Mouse (Mus musculus): Measurements from ENCODE around the gene Zbtb4.
A peak's percentile ranks its signal among the peaks of the same experiment; 100 is the strongest.

The Zbtb4 gene

DNA sequence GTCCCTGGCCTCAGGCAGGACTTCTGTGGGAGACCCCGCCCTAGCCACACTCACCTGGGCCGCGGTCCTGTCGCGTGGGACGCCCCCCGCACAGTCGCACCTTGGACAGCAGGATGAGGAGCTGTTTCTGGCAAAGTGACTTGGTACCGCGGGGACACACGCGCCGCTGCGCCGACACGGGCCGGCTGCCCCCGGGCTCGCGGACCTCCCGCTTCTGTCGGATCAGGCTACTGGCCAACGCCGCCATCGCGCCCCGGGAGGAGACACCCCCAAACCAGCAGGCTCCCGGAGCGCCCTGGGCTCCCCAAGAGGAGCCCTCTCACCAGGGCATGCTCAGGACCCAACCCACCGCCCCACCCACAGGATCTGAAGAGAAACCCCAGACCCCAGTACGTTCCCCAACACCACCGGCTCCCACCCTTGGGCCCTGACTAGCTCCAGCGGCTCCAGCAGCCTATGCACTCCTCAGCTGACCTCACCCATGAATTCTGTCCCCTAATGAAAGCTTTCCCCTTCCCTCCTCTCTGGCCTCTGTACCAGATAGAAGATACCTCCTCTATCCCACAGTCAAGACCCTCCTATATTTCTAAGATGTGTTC lies 35.8 kb downstream of the Zbtb4 start, which contains the start of gene Fgf11:
Gene Fgf11, minus strand, starts transcription at position 479 of the 599 bp plus-strand sequence.
- H3K36me3 ChIP-seq (ENCODE audit: control insufficient read depth, insufficient read depth, low read length, poor library complexity, severe bottlenecking), result no peaks in the 10 kb centered on the region
- H3K27me3 ChIP-seq (ENCODE audit: control insufficient read depth, insufficient read depth, low read length, poor library complexity, severe bottlenecking), result no peaks in the 10 kb centered on the region
- peak; percentile 23 for DNase-seq (ENCODE audit: low read depth, low spot score)

DNA sequence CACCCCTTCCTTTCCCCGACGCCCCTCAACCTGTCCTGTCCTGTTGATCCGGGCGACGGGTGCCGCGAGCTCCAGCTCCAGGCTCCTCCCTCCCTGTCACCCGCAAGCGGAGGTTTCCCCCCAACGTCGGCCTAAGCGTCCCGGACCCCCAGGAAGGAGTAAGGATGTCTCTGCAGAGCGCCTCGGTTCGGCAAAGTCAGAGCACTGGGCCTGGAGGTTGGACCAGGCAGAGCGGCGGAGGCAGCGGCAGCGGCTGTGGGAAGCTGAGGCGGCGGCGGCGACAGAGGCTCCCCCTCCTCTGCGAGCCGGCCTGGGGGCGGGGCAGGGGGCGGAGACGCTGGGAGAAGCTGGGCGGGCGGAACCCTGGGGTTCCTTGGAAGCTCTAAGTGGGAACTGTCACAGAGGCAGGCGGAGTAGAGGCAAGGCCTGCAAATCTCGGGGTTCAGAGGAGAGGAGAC lies 37.0 kb downstream of the Zbtb4 start:
- peak; percentile 43 for DNase-seq (ENCODE audit: low read depth, low spot score)
- no peaks in the 10 kb centered on the region for H3K27me3 ChIP-seq (ENCODE audit: control insufficient read depth, insufficient read depth, low read length, poor library complexity, severe bottlenecking)
- H3K36me3 ChIP-seq (ENCODE audit: control insufficient read depth, insufficient read depth, low read length, poor library complexity, severe bottlenecking), result no peaks in the 10 kb centered on the region

DNA sequence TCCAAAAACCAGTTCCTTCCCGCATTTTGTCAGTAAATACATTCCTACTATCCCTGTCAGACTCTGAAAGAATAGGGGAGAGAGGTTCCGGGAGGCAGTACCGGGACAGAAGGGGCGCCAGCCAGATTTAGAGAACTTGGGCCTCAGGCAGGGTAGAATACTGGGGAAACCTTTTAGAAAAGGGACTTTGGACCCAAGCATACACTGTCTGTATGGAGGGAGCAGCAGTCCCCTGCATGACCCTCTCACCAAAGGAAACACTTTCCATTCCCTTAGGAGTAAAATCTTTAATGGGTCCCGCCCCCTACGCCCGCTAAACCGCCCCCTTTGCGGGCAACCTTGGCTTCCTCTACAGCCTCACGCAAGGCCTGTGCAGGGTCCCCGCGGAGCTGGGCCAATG lies 37.6 kb downstream of the Zbtb4 start:
- no peaks in the 10 kb centered on the region for H3K36me3 ChIP-seq (ENCODE audit: control insufficient read depth, insufficient read depth, low read length, poor library complexity, severe bottlenecking)
- DNase-seq (ENCODE audit: low read depth, low spot score), result no peak
- no peaks in the 10 kb centered on the region for H3K27me3 ChIP-seq (ENCODE audit: control insufficient read depth, insufficient read depth, low read length, poor library complexity, severe bottlenecking)

DNA sequence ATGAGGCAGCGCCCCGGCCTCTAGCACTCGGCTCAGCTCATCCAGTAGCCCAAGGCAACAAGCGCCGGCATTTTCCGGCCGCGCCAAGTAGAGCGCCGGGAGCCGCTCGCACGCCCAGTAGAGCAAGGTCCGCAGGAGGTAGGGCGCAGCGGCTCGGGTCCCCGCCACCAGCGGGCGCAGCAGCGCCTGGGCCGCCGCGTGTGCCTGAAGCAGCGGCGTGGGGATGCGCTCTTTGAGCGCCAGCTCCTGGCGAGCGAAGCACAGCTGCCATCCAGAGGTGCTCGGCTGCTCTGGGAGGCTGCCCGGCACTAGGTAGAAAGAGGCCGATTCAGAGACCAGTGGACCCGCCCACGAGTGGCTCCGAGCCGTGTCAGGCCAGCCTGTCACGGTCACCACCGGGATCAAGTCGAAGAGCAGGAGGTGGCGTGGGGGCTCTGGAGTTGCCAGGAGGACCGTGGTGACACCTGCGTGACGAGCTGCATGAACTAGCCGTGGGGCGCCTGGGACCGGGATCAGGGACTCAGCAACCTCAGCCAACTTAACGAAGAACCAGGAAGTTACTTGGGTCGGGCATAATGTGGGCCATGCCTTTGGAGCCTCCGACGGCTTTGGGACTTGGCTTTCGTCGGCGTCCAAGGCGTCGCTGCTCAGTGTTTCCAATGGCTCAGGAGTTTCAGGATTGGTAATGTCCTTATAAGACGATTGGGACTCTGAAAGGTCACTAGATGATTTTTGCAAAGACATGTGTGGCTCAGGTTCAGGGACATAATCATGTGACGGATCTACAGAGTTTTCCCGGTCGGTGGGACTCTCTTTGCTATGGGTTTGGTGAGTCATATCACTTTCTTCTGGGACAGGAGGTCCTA lies 38.3 kb downstream of the Zbtb4 start:
- DNase-seq (ENCODE audit: low read depth, low spot score), result peak; percentile 83
- no peaks in the 10 kb centered on the region for H3K27me3 ChIP-seq (ENCODE audit: control insufficient read depth, insufficient read depth, low read length, poor library complexity, severe bottlenecking)
- H3K36me3 ChIP-seq (ENCODE audit: control insufficient read depth, insufficient read depth, low read length, poor library complexity, severe bottlenecking), result no peaks in the 10 kb centered on the region

DNA sequence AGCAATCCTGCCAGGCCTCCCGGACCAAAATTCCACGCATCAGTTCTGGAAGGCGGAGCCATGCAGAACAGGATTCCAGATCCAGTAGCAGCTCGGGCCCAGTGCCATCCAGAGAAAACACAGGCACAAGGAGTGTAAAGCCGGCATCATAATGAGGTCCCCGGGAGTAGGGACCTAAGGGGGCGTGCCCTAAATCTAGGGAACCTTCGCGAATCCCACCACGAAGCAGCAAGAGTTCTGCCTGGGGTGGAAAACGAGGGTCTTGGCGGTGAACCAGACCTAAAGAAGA lies 38.9 kb downstream of the Zbtb4 start:
- DNase-seq (ENCODE audit: low read depth, low spot score), result no peak
- no peaks in the 10 kb centered on the region for H3K27me3 ChIP-seq (ENCODE audit: control insufficient read depth, insufficient read depth, low read length, poor library complexity, severe bottlenecking)
- no peaks in the 10 kb centered on the region for H3K36me3 ChIP-seq (ENCODE audit: control insufficient read depth, insufficient read depth, low read length, poor library complexity, severe bottlenecking)

DNA sequence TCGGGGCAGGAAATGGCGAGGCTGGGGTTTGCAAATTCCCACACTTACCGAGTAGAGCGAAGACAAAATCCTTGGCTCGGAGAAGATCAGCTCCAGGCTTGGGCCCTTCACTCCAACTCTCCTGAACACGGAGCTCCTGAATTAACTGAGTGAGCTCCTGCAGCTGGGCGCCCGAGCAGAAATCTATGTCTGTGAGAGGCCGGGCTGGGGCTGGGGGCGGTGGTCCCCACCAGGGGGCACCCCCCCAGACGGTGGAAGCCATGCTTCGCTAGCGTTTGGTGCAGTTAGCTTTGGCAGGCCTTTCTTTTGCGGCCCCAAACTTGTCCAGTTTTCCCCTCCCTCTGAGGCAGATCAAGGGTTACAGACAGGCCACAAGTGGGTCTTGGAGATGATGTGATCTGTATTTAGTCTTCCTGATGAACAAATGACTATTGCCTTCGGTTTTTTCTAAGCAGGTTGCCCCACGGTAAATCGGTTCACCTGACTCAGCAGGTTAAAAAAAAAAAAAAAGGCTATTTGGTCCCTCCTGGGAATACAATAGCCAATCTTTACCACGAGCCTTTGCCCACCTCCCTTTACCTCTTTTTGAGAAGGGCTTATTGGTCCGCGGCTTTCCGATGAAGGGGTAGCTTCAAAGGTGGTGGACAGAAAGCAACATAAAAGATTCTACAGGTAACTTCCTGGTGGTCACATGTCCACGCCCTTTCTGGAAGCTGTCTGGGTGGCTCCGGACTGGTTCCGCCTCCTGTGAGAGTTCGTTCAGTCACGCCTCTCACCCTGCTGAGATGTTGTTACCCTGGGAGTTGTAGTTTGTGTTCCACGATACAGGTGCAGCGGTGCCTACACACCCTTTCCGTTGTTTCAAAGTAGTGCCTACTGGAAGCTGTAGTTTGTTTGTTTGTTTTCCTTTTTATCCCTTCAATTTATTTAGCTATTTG lies 39.5 kb downstream of the Zbtb4 start, which contains the start of gene Tmem102:
Gene Tmem102, minus strand, starts transcription at position 653 of the 938 bp plus-strand sequence.
- peak; percentile 19 for DNase-seq (ENCODE audit: low read depth, low spot score)
- no peaks in the 10 kb centered on the region for H3K27me3 ChIP-seq (ENCODE audit: control insufficient read depth, insufficient read depth, low read length, poor library complexity, severe bottlenecking)

DNA sequence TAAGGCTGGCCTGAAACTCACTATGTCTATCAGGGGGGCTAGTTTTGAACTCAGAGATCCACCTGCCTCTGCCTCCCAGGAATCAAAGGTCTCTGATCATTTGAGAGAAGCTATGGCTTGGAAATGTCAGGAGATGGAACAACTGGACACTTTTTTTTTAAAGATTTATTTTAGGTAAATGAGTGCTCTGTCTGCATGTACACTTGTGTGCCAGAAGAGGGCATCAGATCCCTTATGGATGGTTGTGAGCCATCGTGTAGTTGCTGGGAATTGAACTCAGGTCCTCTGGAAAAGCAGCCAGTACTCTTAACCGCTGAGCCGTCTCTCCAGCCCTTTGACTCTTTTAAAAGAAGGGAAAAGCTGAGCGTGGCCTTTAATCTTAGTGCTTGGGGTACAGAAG lies 40.7 kb downstream of the Zbtb4 start:
- H3K36me3 ChIP-seq (ENCODE audit: control insufficient read depth, insufficient read depth, low read length, poor library complexity, severe bottlenecking), result no peaks in the 10 kb centered on the region
- no peak for DNase-seq (ENCODE audit: low read depth, low spot score)
- H3K27me3 ChIP-seq (ENCODE audit: control insufficient read depth, insufficient read depth, low read length, poor library complexity, severe bottlenecking), result no peaks in the 10 kb centered on the region

More for the DNA sequence above, 39.5 kb downstream of the Zbtb4 start, which contains the start of gene Tmem102:
- no peaks in the 10 kb centered on the region for H3K36me3 ChIP-seq (ENCODE audit: control insufficient read depth, insufficient read depth, low read length, poor library complexity, severe bottlenecking)

DNA sequence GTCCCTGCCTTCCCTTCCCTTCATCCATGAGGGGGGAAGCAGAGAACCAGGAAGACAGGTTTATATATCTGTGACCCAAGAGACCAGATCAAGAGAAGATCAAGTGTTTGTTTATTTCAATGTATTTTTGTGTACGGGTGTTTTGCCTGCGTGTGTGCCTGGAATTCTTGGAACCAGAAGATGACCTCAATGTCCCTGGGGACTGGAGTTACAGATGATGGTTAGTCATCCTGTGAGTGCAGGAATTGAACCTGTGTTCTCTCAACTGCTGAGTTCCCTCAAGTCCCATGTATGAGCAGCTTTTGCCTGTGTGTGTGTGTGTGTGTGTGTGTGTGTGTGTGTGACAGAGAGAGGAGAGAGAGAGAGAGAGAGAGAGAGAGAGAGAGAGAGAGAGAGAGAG lies 41.9 kb downstream of the Zbtb4 start:
- H3K36me3 ChIP-seq (ENCODE audit: control insufficient read depth, insufficient read depth, low read length, poor library complexity, severe bottlenecking), result no peaks in the 10 kb centered on the region
- DNase-seq (ENCODE audit: low read depth, low spot score), result no peak
- H3K27me3 ChIP-seq (ENCODE audit: control insufficient read depth, insufficient read depth, low read length, poor library complexity, severe bottlenecking), result no peaks in the 10 kb centered on the region

DNA sequence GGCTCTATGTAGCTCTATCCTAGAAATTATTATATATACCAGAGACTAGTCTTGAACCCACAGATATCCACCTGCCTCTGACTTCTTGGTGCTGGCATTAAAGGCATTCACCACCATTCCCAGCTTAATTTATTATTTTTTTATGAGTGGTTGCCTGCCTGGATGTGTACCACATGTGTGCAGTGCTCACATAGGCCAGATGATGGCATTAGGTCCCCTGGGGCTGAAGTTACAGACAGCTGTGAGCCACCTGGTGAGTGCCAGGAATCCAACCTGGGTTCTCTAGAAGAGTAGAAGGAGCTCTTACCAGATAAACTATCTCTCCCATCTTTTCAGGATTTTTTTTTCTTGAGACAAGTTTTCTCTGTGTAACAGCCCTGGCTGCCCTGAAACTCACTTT lies 44.6 kb downstream of the Zbtb4 start:
- H3K36me3 ChIP-seq (ENCODE audit: control insufficient read depth, insufficient read depth, low read length, poor library complexity, severe bottlenecking), result no peaks in the 10 kb centered on the region
- DNase-seq (ENCODE audit: low read depth, low spot score), result no peak
- H3K27me3 ChIP-seq (ENCODE audit: control insufficient read depth, insufficient read depth, low read length, poor library complexity, severe bottlenecking), result no peaks in the 10 kb centered on the region

DNA sequence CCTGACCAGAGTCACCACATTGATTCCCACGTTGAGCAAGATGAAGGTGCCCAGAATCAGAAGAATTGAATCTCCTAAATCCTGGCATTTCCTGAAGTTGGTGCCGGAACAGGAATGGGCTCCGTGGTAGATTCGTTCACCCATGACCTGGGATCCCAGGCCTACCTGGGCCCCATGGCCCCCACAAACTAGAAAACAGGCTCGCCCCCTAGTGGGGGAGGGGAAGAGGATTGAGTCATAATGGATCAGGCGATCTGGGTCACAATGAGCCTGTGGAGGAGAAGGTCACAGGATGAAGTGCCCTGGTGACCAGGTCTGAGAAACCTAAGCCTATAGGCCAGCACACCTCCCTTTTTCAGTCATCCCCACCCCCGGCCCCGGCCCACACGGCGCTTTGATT lies 49.4 kb downstream of the Zbtb4 start, which contains the start of gene Gm39566:
Gene Gm39566, minus strand, starts transcription at position 144 of the 400 bp plus-strand sequence.
- H3K27me3 ChIP-seq (ENCODE audit: control insufficient read depth, insufficient read depth, low read length, poor library complexity, severe bottlenecking), result no peaks in the 10 kb centered on the region
- H3K36me3 ChIP-seq (ENCODE audit: control insufficient read depth, insufficient read depth, low read length, poor library complexity, severe bottlenecking), result no peaks in the 10 kb centered on the region
- no peak for DNase-seq (ENCODE audit: low read depth, low spot score)

DNA sequence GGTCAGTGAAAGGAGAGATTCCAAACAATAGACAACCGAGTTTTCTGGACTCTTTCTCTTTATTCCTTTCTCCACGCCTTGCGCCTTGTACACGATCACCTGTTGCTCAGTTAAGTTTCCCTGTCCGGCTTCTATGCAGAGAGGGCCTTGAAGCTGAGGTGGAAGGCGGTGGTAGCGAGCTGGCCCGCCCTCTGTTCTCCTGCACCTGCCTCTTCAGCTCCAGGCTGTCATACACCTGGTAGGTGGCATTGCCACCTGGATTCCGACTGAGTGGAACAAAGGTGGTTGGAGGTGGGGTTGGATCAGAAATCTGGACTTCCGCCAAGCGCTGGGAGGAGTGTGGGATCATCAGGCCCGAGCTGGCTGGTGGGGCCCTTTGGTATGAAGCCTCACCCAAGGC lies 50.8 kb downstream of the Zbtb4 start:
- Histone ChIP-seq H3K27me3 (ENCODE audit: control insufficient read depth, insufficient read depth, low read length, poor library complexity, severe bottlenecking) (no peaks in the 10 kb centered on the region), H3K36me3 (ENCODE audit: control insufficient read depth, insufficient read depth, low read length, poor library complexity, severe bottlenecking) (no peaks in the 10 kb centered on the region)
- DNase-seq (ENCODE audit: low read depth, low spot score), result no peak

DNA sequence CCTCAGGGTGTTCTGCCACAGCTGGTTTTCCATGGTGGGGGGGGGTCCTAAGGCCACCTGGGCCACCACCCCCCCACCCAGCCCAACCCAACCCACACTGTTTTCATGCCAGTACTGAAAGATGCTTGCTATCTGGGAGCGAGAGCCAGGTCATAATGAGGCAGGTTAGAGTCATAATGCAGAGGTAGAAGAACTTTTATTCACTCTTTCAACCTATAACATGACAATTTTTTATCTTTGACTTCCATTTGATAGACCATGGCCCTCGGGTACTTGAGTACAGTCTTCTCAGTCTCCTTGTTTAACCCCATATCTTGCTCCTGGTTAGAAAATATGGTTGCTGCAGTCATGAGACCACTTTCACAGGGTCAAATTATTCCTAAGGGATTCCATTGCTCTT lies 52.7 kb downstream of the Zbtb4 start, which contains the start of gene Spem2:
Gene Spem2, minus strand, starts transcription at position 101 of the 400 bp plus-strand sequence.
- Histone ChIP-seq H3K27me3 (ENCODE audit: control insufficient read depth, insufficient read depth, low read length, poor library complexity, severe bottlenecking) (no peaks in the 10 kb centered on the region), H3K36me3 (ENCODE audit: control insufficient read depth, insufficient read depth, low read length, poor library complexity, severe bottlenecking) (no peaks in the 10 kb centered on the region)
- DNase-seq (ENCODE audit: low read depth, low spot score), result no peak

DNA sequence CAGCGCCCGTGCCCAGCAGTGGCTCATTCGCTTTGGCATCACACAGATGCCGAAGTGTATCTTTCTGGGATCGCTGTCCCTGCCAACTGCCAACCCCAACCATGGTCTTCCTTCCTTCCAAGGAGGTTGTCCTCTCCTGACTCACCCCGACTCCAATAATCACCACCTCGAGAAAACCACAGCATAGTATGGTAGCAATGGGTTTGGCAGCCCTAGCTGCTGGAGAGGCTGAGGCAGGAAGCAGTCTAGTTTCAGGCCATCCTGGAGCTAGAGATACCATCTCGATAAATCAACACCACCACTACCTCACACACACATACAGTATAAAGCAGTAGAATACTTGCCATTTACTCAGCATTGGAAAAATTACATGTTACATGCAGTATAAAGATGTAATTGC lies 53.2 kb downstream of the Zbtb4 start:
- Histone ChIP-seq H3K27me3 (ENCODE audit: control insufficient read depth, insufficient read depth, low read length, poor library complexity, severe bottlenecking) (no peaks in the 10 kb centered on the region), H3K36me3 (ENCODE audit: control insufficient read depth, insufficient read depth, low read length, poor library complexity, severe bottlenecking) (no peaks in the 10 kb centered on the region)
- DNase-seq (ENCODE audit: low read depth, low spot score), result no peak

DNA sequence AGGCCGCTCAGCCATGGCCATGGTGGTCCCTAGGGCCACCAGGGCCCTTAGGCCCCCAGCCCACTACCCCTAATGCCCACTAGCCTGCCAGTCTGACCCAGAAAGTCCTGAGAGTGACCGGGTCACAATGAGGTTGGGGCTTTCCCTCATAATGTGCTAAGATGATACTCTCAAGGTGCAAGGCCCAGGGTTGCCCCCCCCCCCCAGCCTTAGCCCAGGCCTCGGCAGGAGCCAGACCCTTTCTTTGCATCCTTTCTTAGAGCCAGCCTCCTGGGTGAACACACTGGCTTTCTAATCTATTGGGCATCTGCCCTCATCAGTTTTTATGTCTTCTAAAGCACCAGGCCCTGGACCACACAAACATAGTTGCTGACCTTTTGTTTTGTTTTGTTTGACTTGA lies 56.4 kb downstream of the Zbtb4 start, which contains the start of gene Spem1:
Gene Spem1, minus strand, starts transcription at position 101 of the 400 bp plus-strand sequence.
- DNase-seq (ENCODE audit: low read depth, low spot score), result no peak
- H3K27me3 ChIP-seq (ENCODE audit: control insufficient read depth, insufficient read depth, low read length, poor library complexity, severe bottlenecking), result no peaks in the 10 kb centered on the region

More for the DNA sequence above, 56.4 kb downstream of the Zbtb4 start, which contains the start of gene Spem1:
- no peaks in the 10 kb centered on the region for H3K36me3 ChIP-seq (ENCODE audit: control insufficient read depth, insufficient read depth, low read length, poor library complexity, severe bottlenecking)

Measured in splenic B cell, adult 2 months (primary cell).